In the genomic region with DNA sequence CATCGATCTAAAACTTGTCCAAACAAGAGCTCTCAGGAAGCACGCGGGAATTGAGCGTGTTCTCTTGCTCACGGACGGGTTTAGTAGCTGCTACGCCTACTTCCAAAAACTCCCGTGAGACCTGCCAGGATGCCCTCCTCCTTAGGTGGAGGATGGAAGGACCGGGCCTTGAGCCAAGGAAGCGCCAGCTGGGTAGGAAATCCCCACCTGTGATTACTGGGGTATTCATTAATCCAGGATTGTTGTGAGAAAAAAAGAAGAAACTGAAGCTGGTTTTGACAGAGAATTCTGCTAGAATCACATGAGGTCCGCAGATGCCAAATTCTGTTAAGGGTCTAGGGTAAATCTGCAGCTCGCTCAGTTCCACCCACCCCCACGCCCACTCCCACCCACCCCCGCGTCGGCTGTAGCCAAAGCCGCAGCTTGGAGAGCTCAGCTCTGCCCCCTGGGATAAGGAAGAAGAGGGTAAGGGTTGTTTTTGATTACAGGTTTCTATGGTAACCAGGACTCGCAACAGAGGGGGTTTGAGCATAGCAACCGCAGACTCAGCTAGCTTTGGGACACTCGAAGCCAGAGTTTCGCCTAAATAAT, we compare ENCODE assay signal across 8 mouse cellular contexts. TPM values are rescaled to one million over a fixed set of nuclear protein-coding genes. Genes with fewer than 3 reads are reported as not detected.
DNase-seq lines count a peak whose midpoint lies in the region; ATAC-seq and TF ChIP-seq lines count a peak whose summit lies in the region.

No protein-coding gene starts in this region.

- no peaks in the 10 kb centered on the region; the same call in 1 of the 2 replicates for H3K27me3 ChIP-seq in cerebellum, adult 2 months (ENCODE audit: control insufficient read depth, insufficient read depth, low read length)
- H3K27me3 ChIP-seq in intestine, postnatal 0 days (replicated peaks; ENCODE audit: control insufficient read depth, insufficient read depth, low read length): no peaks in the 10 kb centered on the region
- H3K27me3 ChIP-seq in limb, embryonic 11.5 days (ENCODE audit: control insufficient read depth, insufficient read depth, low read length): no peaks in the 10 kb centered on the region
- H3K27me3 ChIP-seq in midbrain, embryonic 13.5 days: peaks cover 5% of the 10 kb centered on the region; the same call in 1 of the 2 replicates
- peaks cover 4% of the 10 kb centered on the region; the same call in 1 of the 2 replicates for H3K27me3 ChIP-seq in testis, adult 2 months (ENCODE audit: control insufficient read depth, insufficient read depth, low read length)

- peak; percentile 67 for DNase-seq in MN1 (ENCODE audit: low spot score)
- DNase-seq in cerebellum, adult 2 months: peak; percentile 43 to 60
- peak; percentile 31 to 32 for DNase-seq in frontal cortex, postnatal 36 days (ENCODE audit: low spot score in 2 of 2)
- DNase-seq in limb, embryonic 11.5 days (ENCODE audit: low spot score): peak; percentile 50
- no peak for DNase-seq in ovary, postnatal 10 days (ENCODE audit: low spot score)

- no peaks in the 10 kb centered on the region for H3K4me1 ChIP-seq in cerebellum, adult 2 months (ENCODE audit: control insufficient read depth, insufficient read depth, low read length)
- 0 out of 2 replicates have a peak, but pooled peaks cover 8% of the 10 kb centered on the region for H3K4me1 ChIP-seq in intestine, postnatal 0 days (replicated peaks; ENCODE audit: control insufficient read depth, insufficient read depth, low read length)
- H3K4me1 ChIP-seq in limb, embryonic 11.5 days (ENCODE audit: control insufficient read depth, insufficient read depth, low read length): peaks cover 7% of the 10 kb centered on the region; the same call in 1 of the 2 replicates
- peaks cover 22% of the 10 kb centered on the region for H3K4me1 ChIP-seq in midbrain, embryonic 13.5 days (replicated peaks)
- H3K4me1 ChIP-seq in testis, adult 2 months (ENCODE audit: control insufficient read depth, insufficient read depth, low read length): peaks cover 5% of the 10 kb centered on the region

- TF ChIP-seq CTCF in cerebellum, adult 2 months (IDR thresholded peaks at IDR 0.05; ENCODE audit: borderline replicate concordance, insufficient read depth, low read depth, low read length): no peak
- peak; percentile 60 for TF ChIP-seq CTCF in intestine, postnatal 0 days (IDR thresholded peaks at IDR 0.05; ENCODE audit: low read depth)
- TF ChIP-seq CTCF in testis, adult 2 months (IDR thresholded peaks at IDR 0.05; ENCODE audit: control insufficient read depth, insufficient read depth, insufficient replicate concordance, low read depth, low read length): no peak

- TF ChIP-seq POLR2A in cerebellum, adult 2 months (IDR thresholded peaks at IDR 0.05; ENCODE audit: borderline replicate concordance, insufficient read depth, low read length): no peak
- no peak for TF ChIP-seq POLR2A in testis, adult 2 months (IDR thresholded peaks at IDR 0.05; ENCODE audit: control insufficient read depth, low read depth, low read length)

- H3K27ac ChIP-seq in cerebellum, adult 2 months (ENCODE audit: insufficient read depth, low read length): no peak overlapping the region
- no peak overlapping the region for H3K27ac ChIP-seq in intestine, postnatal 0 days (ENCODE audit: low read depth, low read length)
- H3K27ac ChIP-seq in limb, embryonic 11.5 days (replicated peaks; ENCODE audit: low read depth, low read length): no peak overlapping the region
- peak overlapping the region; percentile 47; the same call in 1 of the 2 replicates for H3K27ac ChIP-seq in midbrain, embryonic 13.5 days
- H3K27ac ChIP-seq in testis, adult 2 months (ENCODE audit: control insufficient read depth, insufficient read depth, low read depth, low read length): no peak overlapping the region

- peak overlapping the region; percentile 19 for H3K9ac ChIP-seq in intestine, postnatal 0 days (ENCODE audit: low read depth, low read length)
- H3K9ac ChIP-seq in limb, embryonic 11.5 days (ENCODE audit: low read length): no peak overlapping the region
- H3K9ac ChIP-seq in midbrain, embryonic 13.5 days (replicated peaks): no peak overlapping the region

- under 1% methylated on average over 21 of the region's 21 CpGs for WGBS in cerebellum, adult 2 months
- under 1% methylated on average over 21 of the region's 21 CpGs for WGBS in intestine, postnatal 0 days
- WGBS in limb, embryonic 11.5 days: 1% methylated on average over 21 of the region's 21 CpGs
- under 1% methylated on average over 21 of the region's 21 CpGs for WGBS in midbrain, embryonic 13.5 days

- no peaks in the 10 kb centered on the region for H3K9me3 ChIP-seq in intestine, postnatal 0 days (ENCODE audit: control insufficient read depth)
- H3K9me3 ChIP-seq in limb, embryonic 11.5 days (ENCODE audit: control insufficient read depth, low read length): no peaks in the 10 kb centered on the region
- no peaks in the 10 kb centered on the region for H3K9me3 ChIP-seq in midbrain, embryonic 13.5 days

- H3K4me3 ChIP-seq in cerebellum, adult 2 months (replicated peaks; ENCODE audit: insufficient read depth, low read depth, low read length): peak overlapping the region; percentile 11
- peak overlapping the region; percentile 33 for H3K4me3 ChIP-seq in intestine, postnatal 0 days (ENCODE audit: low read depth, low read length)
- H3K4me3 ChIP-seq in limb, embryonic 11.5 days (ENCODE audit: low read depth, low read length): no peak overlapping the region; the same call in 1 of the 2 replicates
- H3K4me3 ChIP-seq in midbrain, embryonic 13.5 days (replicated peaks): peak overlapping the region; percentile 25
- H3K4me3 ChIP-seq in testis, adult 2 months (ENCODE audit: control insufficient read depth, low read depth, low read length): peak overlapping the region; percentile 76

- peak overlapping the region; percentile 66 for H3K4me2 ChIP-seq in intestine, postnatal 0 days (replicated peaks; ENCODE audit: low read depth)
- peak overlapping the region; percentile 44 for H3K4me2 ChIP-seq in limb, embryonic 11.5 days (ENCODE audit: low read depth, severe bottlenecking)
- H3K4me2 ChIP-seq in midbrain, embryonic 13.5 days (replicated peaks): peak overlapping the region; percentile 45

- H3K36me3 ChIP-seq in intestine, postnatal 0 days (ENCODE audit: control insufficient read depth, insufficient read depth): no peaks in the 10 kb centered on the region
- H3K36me3 ChIP-seq in limb, embryonic 11.5 days (ENCODE audit: control insufficient read depth, insufficient read depth, low read length): no peaks in the 10 kb centered on the region
- H3K36me3 ChIP-seq in midbrain, embryonic 13.5 days: no peaks in the 10 kb centered on the region
- H3K36me3 ChIP-seq in testis, adult 2 months (ENCODE audit: control insufficient read depth, insufficient read depth, low read length): no peaks in the 10 kb centered on the region

- ATAC-seq in intestine, postnatal 0 days: peak; percentile 29; the same call in 1 of the 2 replicates
- ATAC-seq in limb, embryonic 11.5 days (ENCODE audit: insufficient number of reproducible peaks, low FRiP score, low TSS enrichment, low read depth): no peak
- ATAC-seq in midbrain, embryonic 13.5 days: peak; percentile 85

RNA-seq across cellular contexts. Expression of a gene that starts 30.0 kb away (rescaled TPM):
- polyA plus RNA-seq in cerebellum, adult 2 months (2012; rRNA removed): 25.1 and 25.3 TPM in 2 replicates
- polyA plus RNA-seq in intestine, postnatal 0 days (2015; fragmentation: Nextera tagmentation; extraction: Ambion mirVana): 52.4 and 58.4 TPM in 2 replicates
- 38.1 and 39.6 TPM in 2 replicates for polyA plus RNA-seq in limb, embryonic 11.5 days (2014; fragmentation: Nextera tagmentation; extraction: Ambion mirVana)
- polyA plus RNA-seq in midbrain, embryonic 13.5 days (2015; fragmentation: Nextera tagmentation; extraction: Ambion mirVana): 42.4 and 46.1 TPM in 2 replicates
- polyA plus RNA-seq in testis, adult 2 months (2012; rRNA removed): 30.8 and 35.5 TPM in 2 replicates

RNA-seq across cellular contexts. Expression of a gene that starts 32.7 kb away (rescaled TPM):
- 4.8 and 5.0 TPM in 2 replicates for polyA plus RNA-seq in cerebellum, adult 2 months (2012; rRNA removed)
- polyA plus RNA-seq in intestine, postnatal 0 days (2015; fragmentation: Nextera tagmentation; extraction: Ambion mirVana): 25.1 and 28.0 TPM in 2 replicates
- polyA plus RNA-seq in limb, embryonic 11.5 days (2014; fragmentation: Nextera tagmentation; extraction: Ambion mirVana): 0.58 and 0.67 TPM in 2 replicates
- polyA plus RNA-seq in midbrain, embryonic 13.5 days (2015; fragmentation: Nextera tagmentation; extraction: Ambion mirVana): 0.41 and 0.47 TPM in 2 replicates
- 1.7 and 2.6 TPM in 2 replicates for polyA plus RNA-seq in testis, adult 2 months (2012; rRNA removed)
